Mouse (Mus musculus) heart, embryonic 14.5 days (tissue): Measurements from ENCODE around the gene Rccd1. TPM values are rescaled to one million over a fixed set of nuclear protein-coding genes. Genes with fewer than 3 reads are reported as not detected.
A peak's percentile ranks its signal among the peaks of the same experiment; 100 is the strongest.

Experiments
- ATAC-seq: fragments of 200-750 bp; cut with Nextera tagmentation; 2 replicates; pipeline ENCODE4 v1.8.0; 2017; ENCODE audit warnings: low read depth, moderate TSS enrichment; ENCODE audit not compliant: insufficient number of reproducible peaks, insufficient read depth, low FRiP score
- H3K27ac ChIP-seq, 2 experiments: fragments of 200-500 bp in 1 of 2; fragments of 300-500 bp in 1 of 2; sonication (generic) in 1 of 2; replicated peaks in 1 of 2; 2 replicates each; pipeline ENCODE4 v1.5.1; 2012 to 2014; ENCODE audit warnings: low read depth in 2 of 2, low read length in 2 of 2, control low read depth in 1 of 2, mild to moderate bottlenecking in 1 of 2, mixed read lengths in 1 of 2; ENCODE audit not compliant: control insufficient read depth in 1 of 2, insufficient read depth in 1 of 2
- H3K27me3 ChIP-seq: fragments of 300-500 bp; sonication (generic); 2 replicates; pipeline ENCODE4 v1.6.1; 2014; ENCODE audit warnings: mild to moderate bottlenecking, low read length, control low read depth; ENCODE audit not compliant: control insufficient read depth, insufficient read depth
- H3K36me3 ChIP-seq: fragments of 300-500 bp; sonication (generic); 2 replicates; pipeline ENCODE4 v1.6.1; 2014; ENCODE audit warnings: mild to moderate bottlenecking, control low read depth, low read length, mixed read lengths; ENCODE audit not compliant: control insufficient read depth, insufficient read depth
- H3K4me1 ChIP-seq, 2 experiments: fragments of 200-500 bp in 1 of 2; fragments of 300-500 bp in 1 of 2; sonication (generic) in 1 of 2; 2 replicates each; pipeline ENCODE4 v1.6.1; 2012 to 2014; ENCODE audit warnings: low read length in 2 of 2, control low read depth in 1 of 2, mixed read lengths in 1 of 2; ENCODE audit not compliant: control insufficient read depth in 2 of 2, insufficient read depth in 2 of 2
- H3K4me2 ChIP-seq: fragments of 300-500 bp; sonication (generic); 2 replicates; pipeline ENCODE4 v1.6.1; 2014; ENCODE audit warnings: mild to moderate bottlenecking, low read length
- H3K4me3 ChIP-seq, 2 experiments: fragments of 200-500 bp in 1 of 2; fragments of 300-500 bp in 1 of 2; sonication (generic) in 1 of 2; 2 replicates each; pipeline ENCODE4 v1.5.1; 2012 to 2014; ENCODE audit warnings: low read length in 2 of 2, mild to moderate bottlenecking in 2 of 2, control low read depth in 1 of 2, low read depth in 1 of 2, moderate library complexity in 1 of 2; ENCODE audit not compliant: control insufficient read depth in 1 of 2, insufficient read depth in 1 of 2
- H3K9ac ChIP-seq: fragments of 300-500 bp; sonication (generic); 2 replicates; pipeline ENCODE4 v1.6.1; 2014; ENCODE audit warnings: mild to moderate bottlenecking, low read length
- H3K9me3 ChIP-seq: fragments of 300-500 bp; sonication (generic); 2 replicates; pipeline ENCODE4 v1.6.1; 2016; ENCODE audit warnings: low read length, control low read depth; ENCODE audit not compliant: control insufficient read depth
- WGBS: fragments of 180-500 bp; shearing (Covaris S2); extraction: QIAGEN DNeasy Blood & Tissue Kit; methylation state at CpG from one replicate; pipeline ENCODE4 v1.1.7; 2014; 5-methylcytosine and 5-hydroxymethylcytosine counted together
- polyA plus RNA-seq: library from polyadenylated mRNA; unstranded; fragments of >200 nt; fragmentation: Nextera tagmentation; extraction: Ambion mirVana; gene quantifications from 2 replicates; pipeline ENCODE4 v1.2.1, GENCODE M21; 2014

Gene Rccd1
- polyA plus RNA-seq, 1 experiment from 2014 or later: 7.6 TPM

- Histone ChIP-seq H3K27ac (no peak overlapping the region), H3K4me1 (peaks cover 11 to 15% of the 10 kb centered on the region in 2 experiments), H3K9ac (no peak overlapping the region), H3K4me2 (no peak overlapping the region), H3K36me3 (peaks cover 16% of the 10 kb centered on the region), H3K27me3 (no peaks in the 10 kb centered on the region), H3K4me3 (no peak overlapping the region), H3K9me3 (no peaks in the 10 kb centered on the region)
- no peak for ATAC-seq
- WGBS: 76% methylated on average over 9 of the region's 9 CpGs
Measured at GRCm38 (mm10) chr7:80346173-80346572, 21.9 kb upstream of the Rccd1 start.

- no peak for ATAC-seq
- H3K4me1 ChIP-seq: peaks cover 24 to 33% of the 10 kb centered on the region in 2 experiments
- H3K4me2 ChIP-seq: peak overlapping the region; percentile 81
- H3K36me3 ChIP-seq: no peaks in the 10 kb centered on the region
- no peaks in the 10 kb centered on the region for H3K27me3 ChIP-seq
- H3K27ac ChIP-seq: peak overlapping the region; percentile 68
- H3K9ac ChIP-seq: peak overlapping the region; percentile 92
- 26% methylated on average over 19 of the region's 19 CpGs for WGBS
- H3K4me3 ChIP-seq: peak overlapping the region; percentile 55 to 67
- no peaks in the 10 kb centered on the region for H3K9me3 ChIP-seq
Measured at GRCm38 (mm10) chr7:80343270-80344018, 19.2 kb upstream of the Rccd1 start.

- peaks cover under 1% of the 10 kb centered on the region; the same call in 1 of the 2 replicates for H3K36me3 ChIP-seq
- peaks cover 24 to 35% of the 10 kb centered on the region in 2 experiments for H3K4me1 ChIP-seq
- no peaks in the 10 kb centered on the region for H3K27me3 ChIP-seq
- H3K9me3 ChIP-seq: no peaks in the 10 kb centered on the region
- H3K4me2 ChIP-seq: peak within 1 kb of the TSS; percentile 81
- H3K27ac ChIP-seq: peak within 1 kb of the TSS; percentile 68
- 2% methylated on average over 25 of the region's 25 CpGs for WGBS
- H3K9ac ChIP-seq: peak within 1 kb of the TSS; percentile 92
- no peak for ATAC-seq
- peak within 1 kb of the TSS; percentile 55 to 67 for H3K4me3 ChIP-seq
Measured at GRCm38 (mm10) chr7:80342858-80343257, 18.6 kb upstream of the Rccd1 start, which contains the start of gene Hddc3. Gene Hddc3, plus strand, starts transcription at chr7:80343104.

GRCm38 (mm10) chr7:80341793-80342192, 17.5 kb upstream of the Rccd1 start:
- Histone ChIP-seq H3K4me3 (no peak overlapping the region), H3K4me1 (peaks cover 22 to 35% of the 10 kb centered on the region in 2 experiments), H3K9me3 (no peaks in the 10 kb centered on the region), H3K27ac (no peak overlapping the region), H3K4me2 (no peak overlapping the region), H3K9ac (no peak overlapping the region), H3K27me3 (no peaks in the 10 kb centered on the region), H3K36me3 (peaks cover 11% of the 10 kb centered on the region)
- no peak for ATAC-seq
- 54% methylated on average over 7 of the region's 7 CpGs for WGBS

- H3K27ac ChIP-seq: peak within 1 kb of the TSS; percentile 90 to 94
Measured at GRCm38 (mm10) chr7:80340793-80341192, 16.5 kb upstream of the Rccd1 start, which contains the start of gene Unc45a. Gene Unc45a, minus strand, starts transcription at chr7:80341005.

DNA sequence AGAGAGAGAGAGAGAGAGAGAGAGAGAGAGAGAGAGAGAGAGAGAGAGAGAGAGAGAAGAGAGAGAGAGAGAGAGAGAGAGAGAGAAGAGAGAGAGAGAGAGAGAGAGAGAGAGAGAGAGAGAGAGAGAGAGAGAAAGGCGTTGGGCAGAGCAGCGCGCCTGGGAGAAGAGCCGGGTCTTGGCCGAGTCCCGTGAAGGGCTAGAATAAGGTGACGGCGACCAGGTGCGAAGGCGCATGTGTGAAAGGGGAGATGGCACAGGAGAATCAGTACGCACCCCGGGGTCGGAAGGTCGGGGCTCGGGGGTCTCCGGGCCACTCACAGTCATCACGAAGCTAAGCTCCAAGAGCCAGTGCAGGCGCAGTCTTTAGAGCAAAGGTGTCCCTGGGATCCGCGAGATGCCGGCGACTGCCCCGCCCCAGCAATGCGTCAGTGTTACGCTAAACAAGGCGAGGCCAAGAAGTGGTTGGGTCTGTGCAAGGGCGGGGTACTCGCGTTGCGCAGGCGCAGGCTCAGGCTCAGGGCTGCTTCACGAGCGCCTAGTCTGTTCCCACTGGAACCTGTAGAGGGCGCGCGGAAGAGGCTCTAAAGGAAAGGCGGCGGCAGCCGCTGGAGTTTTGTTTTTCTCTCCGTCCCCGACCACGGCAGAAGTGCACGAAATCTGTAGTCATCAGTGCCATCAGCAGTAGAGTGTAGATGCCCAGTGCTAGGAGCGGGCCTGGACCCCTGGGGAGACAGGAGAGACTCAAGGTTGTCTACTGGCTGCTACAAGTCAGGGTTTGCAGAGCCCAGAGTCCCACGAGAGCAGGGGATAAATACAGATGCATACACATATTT, 15.8 kb upstream of the Rccd1 start:
- peak; percentile 97 for ATAC-seq
- no peaks in the 10 kb centered on the region for H3K9me3 ChIP-seq
- peak overlapping the region; percentile 70 for H3K9ac ChIP-seq
- peaks cover 22 to 33% of the 10 kb centered on the region in 2 experiments for H3K4me1 ChIP-seq
- H3K27ac ChIP-seq: peak overlapping the region; percentile 90 to 94
- H3K36me3 ChIP-seq: peaks cover 29% of the 10 kb centered on the region
- under 1% methylated on average over 45 of the region's 45 CpGs for WGBS
- H3K27me3 ChIP-seq: no peaks in the 10 kb centered on the region
- peak overlapping the region; percentile 62 to 82 for H3K4me3 ChIP-seq
- peak overlapping the region; percentile 69 for H3K4me2 ChIP-seq

More at GRCm38 (mm10) chr7:80340793-80341192, 16.5 kb upstream of the Rccd1 start, which contains the start of gene Unc45a:
- Histone ChIP-seq H3K4me1 (peaks cover 22 to 33% of the 10 kb centered on the region in 2 experiments), H3K36me3 (peaks cover 21% of the 10 kb centered on the region), H3K27me3 (no peaks in the 10 kb centered on the region), H3K9me3 (no peaks in the 10 kb centered on the region), H3K4me2 (peak within 1 kb of the TSS; percentile 69), H3K4me3 (peak within 1 kb of the TSS; percentile 62 to 82), H3K9ac (peak within 1 kb of the TSS; percentile 70)
- peak; percentile 55 for ATAC-seq
- 1% methylated on average over 11 of the region's 11 CpGs for WGBS

DNA sequence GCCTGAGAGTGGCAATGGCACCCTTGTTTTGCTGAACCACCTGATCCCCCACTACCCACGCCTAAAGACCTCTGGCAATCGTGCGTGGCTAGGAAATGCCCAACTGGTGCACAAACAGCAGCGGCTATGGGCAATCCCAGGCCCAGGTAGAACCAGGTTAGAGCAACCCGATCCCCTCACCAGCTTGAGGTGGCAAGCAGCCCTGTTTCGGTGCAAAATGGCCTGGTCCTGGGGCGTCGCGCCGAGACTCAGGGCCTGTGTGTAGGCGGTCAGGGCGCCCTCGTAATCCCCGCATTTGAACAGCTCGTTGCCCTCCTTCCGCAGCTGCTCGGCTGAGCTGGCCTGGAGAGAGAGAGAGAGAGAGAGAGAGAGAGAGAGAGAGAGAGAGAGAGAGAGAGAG, 15.1 kb upstream of the Rccd1 start:
- peak overlapping the region; percentile 69 for H3K4me2 ChIP-seq
- peaks cover 35% of the 10 kb centered on the region for H3K36me3 ChIP-seq
- H3K27ac ChIP-seq: no peak overlapping the region; a peak in 1 of 4 replicates
- 8% methylated on average over 17 of the region's 17 CpGs for WGBS
- H3K4me3 ChIP-seq: peak overlapping the region; percentile 62 to 82
- no peak for ATAC-seq
- no peaks in the 10 kb centered on the region for H3K9me3 ChIP-seq
- no peaks in the 10 kb centered on the region for H3K27me3 ChIP-seq
- H3K4me1 ChIP-seq: peaks cover 22 to 33% of the 10 kb centered on the region in 2 experiments
- H3K9ac ChIP-seq: peak overlapping the region; percentile 70
